Mouse (Mus musculus) right cerebral cortex, postnatal 14 days (tissue): ENCODE results near the gene Il3.
"Not testable (repeated sequence)": the region's sequence is repeated elsewhere in the genome, so short reads cannot be mapped to it uniquely, and the experiment has no call there.

Source experiments
- DNase-seq: peaks from one replicate; pipeline ENCODE4 v3.0.0; 2022

Il3 gene

DNA sequence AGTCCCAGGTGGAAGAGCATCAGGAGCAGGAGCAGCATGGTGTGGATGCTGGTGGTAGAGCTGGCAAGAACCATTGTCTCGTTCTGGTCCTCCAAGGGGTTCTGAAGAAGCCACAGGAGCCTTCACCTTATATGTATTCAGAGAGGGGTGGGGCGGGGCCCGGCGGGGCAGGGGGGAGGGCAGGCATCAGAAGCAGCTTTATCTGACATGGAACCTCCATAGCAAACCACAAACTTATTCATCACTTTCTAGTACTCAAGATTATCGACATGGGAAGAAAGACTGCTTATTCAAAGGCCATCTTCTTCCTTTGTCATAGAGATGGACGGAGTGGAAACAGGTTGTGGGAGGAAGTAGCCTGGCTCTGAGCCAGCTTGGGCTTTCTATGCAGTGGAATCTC lies at the start of gene Il3:
Gene Il3, minus strand, starts transcription at position 101 of the 400 bp plus-strand sequence.
- no peak for DNase-seq

- no peak for DNase-seq
Measured at GRCm38 (mm10) chr11:54315336-54315735, 48.3 kb upstream of the Il3 start.

DNA sequence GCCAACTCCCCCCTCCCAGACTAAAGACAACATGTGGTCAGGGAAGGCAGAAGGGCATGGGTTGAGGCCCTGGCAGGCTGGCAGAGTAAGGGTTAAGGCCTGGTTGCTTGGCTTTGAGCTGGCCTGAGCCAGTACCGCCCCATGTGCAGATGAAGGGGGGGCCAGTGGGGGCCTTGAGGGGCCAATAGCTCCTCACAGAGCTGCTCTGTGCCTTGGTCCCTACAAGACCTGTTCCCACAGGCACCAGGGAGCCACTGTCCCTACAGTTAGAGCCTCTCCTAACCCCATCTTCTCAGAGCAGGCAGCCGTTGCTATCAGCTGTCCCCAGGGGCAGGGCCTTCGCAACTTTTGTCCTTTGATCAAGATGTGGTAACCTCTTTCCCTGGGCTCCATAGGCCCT lies 47.7 kb upstream of the Il3 start:
- DNase-seq = peak; percentile 23

DNA sequence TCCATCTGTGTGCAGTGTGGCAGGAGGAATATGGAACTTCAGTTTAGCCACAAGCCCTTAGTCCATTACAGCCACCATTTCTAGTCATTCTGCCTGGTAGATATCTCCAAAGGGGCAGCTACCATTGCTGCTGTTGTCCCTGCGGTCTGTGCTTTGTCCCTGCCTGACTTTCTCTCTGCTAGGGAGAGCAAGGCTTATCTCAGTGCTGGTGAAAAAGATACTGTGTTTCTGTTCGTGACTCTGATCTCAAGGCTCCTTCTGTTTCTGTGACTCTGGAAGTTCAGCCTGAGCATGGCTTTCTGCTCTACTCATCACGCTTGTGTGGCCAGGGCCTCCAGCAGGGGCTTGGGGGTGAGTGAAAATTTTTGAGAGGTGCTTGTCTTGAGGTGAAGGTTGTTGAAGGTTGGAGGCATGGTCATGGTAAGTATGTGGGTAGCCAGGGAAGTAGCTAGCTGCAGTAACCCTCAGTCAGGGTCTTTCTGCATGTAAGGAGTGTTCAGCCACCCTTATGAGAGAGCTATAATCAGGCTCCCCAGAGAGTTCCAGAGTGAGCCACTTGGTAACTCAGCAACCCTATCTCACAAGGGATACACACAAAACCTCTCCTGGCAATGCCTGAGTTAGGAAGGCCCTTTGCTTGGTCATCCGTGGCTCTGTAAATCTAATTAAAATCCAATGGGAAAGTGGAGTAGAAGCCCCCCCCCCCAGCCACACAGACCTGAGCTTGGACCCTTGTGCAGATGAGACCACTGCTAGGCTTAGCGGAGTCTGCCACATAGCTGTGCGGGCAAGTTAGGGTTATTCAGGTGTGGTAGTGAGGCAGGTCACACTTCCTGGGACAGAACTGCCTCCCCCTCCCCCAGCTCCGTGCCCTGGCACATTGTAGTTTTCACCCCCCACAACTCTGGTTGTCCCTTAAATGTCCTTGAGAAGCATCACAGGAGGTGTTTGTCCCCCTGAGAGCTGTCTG lies 46.6 kb upstream of the Il3 start:
- DNase-seq = no peak

GRCm38 (mm10) chr11:54312603-54313002 lies 45.5 kb upstream of the Il3 start:
- DNase-seq = no peak

GRCm38 (mm10) chr11:54312021-54312420 lies 44.9 kb upstream of the Il3 start:
- peak; percentile 19 for DNase-seq

DNA sequence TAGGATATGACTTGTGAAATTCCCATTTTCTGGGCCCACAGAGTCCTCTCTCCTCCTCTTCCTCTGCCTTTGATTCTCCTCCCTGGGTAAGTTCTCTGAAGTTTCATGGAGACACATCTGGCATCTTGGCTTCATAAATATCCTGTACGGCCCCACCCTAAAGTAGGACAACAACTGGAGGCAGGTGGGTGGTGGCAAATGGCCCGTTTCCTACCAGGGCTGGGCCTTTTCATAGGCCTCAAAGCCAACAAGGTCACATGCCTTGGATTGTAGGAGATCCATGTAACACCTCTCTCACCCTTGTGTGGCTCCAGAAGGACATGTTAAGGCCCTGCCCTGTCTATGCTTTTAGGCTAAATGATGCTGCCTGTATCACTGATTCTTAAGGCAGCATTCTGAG lies 43.5 kb upstream of the Il3 start:
- no peak for DNase-seq

- peak; percentile 50 for DNase-seq
Measured at GRCm38 (mm10) chr11:54307139-54307816, 40.2 kb upstream of the Il3 start.

GRCm38 (mm10) chr11:54305331-54305730 lies 38.3 kb upstream of the Il3 start:
- DNase-seq = no peak

GRCm38 (mm10) chr11:54304471-54304873 lies 37.4 kb upstream of the Il3 start:
- no peak for DNase-seq

GRCm38 (mm10) chr11:54303728-54304470 lies 36.8 kb upstream of the Il3 start, which contains the start of gene Acsl6:
TSS of gene Acsl6 (plus strand) at chr11:54303798.
- peak; percentile 68 for DNase-seq

DNA sequence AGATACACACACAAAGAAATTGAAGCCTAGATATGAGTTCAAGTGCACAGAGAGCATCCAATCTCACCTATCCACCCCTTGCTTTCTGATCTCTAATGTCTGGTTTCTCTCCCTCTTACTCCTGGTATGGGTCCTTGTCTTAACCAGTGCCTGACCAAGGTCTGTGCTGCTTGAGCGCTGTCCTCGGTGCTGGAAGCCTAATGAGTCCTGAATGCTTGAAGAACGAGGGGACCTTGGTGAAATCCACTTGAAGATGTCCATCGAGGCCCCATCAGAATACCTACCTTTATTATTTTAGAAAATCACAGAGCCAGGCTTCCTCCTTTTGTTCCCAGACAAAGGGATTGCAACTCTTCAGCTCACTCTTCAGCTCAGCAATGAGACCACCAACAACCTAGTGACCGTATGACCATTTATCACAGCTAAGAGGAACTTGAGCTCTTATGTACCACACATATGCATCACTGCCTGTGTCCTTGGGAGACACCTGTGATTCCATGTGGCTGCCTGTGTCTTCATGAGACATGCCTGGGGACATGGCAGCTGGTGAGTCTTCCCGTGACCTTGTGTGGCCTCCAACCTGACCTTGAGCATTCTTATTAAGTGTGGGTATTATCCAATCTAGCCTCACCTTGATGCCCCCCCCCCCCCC lies 36.1 kb upstream of the Il3 start:
- DNase-seq = no peak

GRCm38 (mm10) chr11:54302606-54303005 lies 35.5 kb upstream of the Il3 start:
- DNase-seq = no peak

DNA sequence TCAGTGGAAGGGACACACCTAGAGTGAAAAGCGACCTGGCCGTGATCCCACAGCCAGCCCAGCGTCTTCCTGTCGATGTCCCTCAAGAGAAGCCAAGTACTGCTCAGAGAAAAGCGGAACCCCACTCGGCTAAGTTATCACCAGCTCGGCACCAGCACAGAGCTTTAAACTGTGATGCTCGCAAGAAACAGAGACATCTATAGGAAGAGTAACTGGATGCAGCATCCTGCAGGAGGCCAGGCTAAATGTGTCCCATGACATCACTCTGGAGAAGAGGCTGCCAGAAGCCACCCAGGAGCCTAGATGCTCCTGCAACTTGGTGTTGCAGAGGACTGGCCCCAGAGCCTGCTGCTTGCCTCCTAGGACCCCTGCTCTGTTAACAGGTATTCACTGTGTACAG lies 34.9 kb upstream of the Il3 start:
- peak; percentile 28 for DNase-seq

DNA sequence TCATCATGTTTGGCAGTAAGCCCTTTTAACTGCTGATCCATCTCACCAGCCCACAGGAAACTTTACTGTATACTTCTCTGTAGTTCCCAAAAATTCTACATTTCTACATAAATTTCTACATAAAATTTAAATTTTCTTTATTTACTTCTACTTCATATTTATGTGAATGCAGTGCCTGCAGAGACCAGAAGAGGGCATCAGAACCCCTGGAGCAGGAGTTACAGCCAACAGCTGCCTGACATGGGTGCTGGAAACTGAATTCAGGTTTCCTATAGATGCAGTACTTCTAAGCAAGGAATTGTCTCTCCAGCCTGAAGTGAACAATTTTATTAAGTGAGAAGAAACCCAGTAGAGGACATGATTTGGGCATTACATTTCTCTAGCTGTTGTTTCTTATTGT lies 31.7 kb upstream of the Il3 start:
- no peak for DNase-seq

DNA sequence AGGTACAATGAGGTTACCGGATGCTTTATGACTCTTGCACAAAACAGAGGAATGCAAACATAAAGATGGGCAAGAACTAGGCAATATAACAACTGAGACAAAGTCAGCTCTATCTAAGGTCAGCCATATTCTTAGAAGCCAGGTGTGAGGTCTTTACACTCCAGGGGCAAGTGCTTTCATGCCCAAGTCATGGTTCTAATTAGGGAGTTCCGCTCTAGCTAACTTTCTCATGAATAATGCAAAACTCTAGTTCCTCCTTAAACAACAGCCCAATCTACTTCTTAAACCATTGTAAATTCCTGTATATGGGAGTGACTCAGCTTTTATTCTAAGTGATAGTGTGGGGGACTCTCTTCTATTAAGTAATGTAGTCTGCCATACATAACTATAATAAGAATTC lies 30.4 kb upstream of the Il3 start:
- DNase-seq = not testable (repeated sequence)

DNA sequence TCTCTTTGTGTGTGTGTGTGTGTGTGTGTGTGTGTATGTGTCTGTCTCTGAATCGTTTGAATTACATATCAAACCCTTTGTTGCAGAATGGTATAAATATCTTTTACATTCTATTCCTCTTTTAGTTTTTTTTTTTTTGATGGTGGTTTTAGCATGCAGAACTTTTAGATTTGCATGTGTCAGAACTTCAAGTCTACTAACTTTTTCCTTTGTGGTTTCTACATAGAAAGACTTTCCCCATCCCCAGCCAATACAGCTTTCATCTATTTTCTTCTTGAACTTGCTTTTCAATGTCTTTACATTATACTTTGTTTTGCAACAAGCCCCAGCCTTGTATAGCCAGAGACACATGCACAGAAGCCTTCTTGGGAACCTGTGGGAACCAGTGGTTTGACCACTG lies 29.7 kb upstream of the Il3 start:
- DNase-seq = no peak

GRCm38 (mm10) chr11:54295971-54296370 lies 28.9 kb upstream of the Il3 start:
- DNase-seq = no peak

- no peak for DNase-seq
Measured at GRCm38 (mm10) chr11:54293980-54294807, 27.1 kb upstream of the Il3 start.

DNA sequence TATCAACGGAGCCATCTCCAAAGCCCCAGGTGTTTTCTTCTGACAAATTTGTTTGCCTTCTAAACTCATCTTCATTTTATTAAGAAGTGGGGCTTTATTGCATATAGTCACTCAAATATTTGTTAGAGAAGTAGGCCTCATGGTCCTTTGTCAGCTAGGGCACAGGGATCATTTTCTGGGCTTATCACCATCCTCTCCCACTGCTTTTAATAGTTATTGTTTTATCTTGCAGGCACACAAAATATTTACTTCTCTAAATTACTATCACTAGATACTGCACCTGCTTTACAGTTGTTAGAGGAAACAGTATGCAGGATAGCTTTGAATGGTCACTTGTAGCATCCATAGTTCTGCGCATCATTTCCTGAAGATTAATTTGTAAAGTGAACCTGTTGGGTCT lies 25.1 kb upstream of the Il3 start:
- DNase-seq = no peak

DNA sequence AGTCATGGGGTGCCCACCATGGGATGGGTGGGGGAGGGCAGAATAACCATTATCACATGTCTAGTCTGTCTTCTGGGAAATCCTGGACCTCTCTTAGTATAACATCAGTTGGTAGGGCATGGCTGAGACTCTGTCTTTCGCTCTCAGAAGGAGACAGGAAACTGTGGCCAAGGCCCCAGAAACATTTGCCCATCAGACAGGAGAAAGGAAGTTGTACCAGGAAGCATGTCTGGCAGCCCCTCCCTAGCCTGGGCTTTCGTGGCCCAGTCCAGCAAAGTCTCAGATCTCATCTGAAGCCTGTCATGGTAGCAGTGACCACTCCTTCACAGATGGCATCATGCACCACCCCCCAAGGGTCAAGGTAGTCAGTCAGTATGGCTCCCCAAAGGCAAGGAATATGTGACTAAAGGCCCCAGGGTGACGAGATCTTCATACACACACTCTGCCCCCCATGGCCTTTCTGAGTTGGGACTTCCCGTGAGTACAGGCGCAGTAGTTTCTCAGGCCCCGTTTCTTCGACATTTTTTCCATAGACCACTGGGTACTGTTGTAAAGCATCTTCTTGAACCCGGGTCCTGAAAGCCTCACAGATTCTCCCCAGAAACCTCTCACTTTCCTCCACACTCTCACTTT lies 20.9 kb upstream of the Il3 start:
- no peak for DNase-seq
